Mouse (Mus musculus) spleen, adult 2 months (tissue): ENCODE results near the gene Cdx2.

Source experiments
- CTCF ChIP-seq: fragments of 200-500 bp; IDR thresholded peaks from 2 replicates; pipeline ENCODE4 v1.5.1; 2011; ENCODE audit warnings: mild to moderate bottlenecking, inconsistent platforms; ENCODE audit not compliant: insufficient read depth, insufficient read length, insufficient replicate concordance; ENCODE audit errors: extremely low read depth
- POLR2A ChIP-seq: fragments of 200-500 bp; IDR thresholded peaks from 2 replicates; pipeline ENCODE4 v1.6.1; 2011; ENCODE audit warnings: low read depth, low read length, inconsistent platforms

DNA sequence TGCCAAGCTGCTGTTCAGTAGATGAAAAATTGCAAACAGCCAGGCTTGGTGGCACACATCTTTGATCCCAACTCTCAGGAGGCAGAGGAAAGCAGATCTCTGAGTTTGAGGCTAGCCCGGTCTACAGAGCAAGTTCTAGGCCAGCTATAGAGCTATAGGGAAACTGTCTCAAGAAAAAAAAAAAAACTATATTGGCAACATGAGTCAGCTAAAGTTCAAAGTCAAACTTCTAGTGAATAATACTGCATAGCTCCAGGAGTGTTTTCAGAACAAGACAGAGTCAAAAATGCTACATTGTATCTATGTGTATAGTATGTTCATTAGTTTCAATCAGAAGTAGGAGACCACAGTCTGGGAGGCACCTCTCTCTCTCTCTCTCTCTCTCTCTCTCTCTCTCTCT, 46.9 kb downstream of the Cdx2 start:
- TF ChIP-seq CTCF (no peak), POLR2A (no peak)
